Mouse (Mus musculus) c-Kit-positive CD71-negative TER-119-negative erythroid progenitor cells, embryonic 14.5 days (primary cell): ENCODE data around the gene Trpm4.
"Not testable (repeated sequence)": the region's sequence is repeated elsewhere in the genome, so short reads cannot be mapped to it uniquely, and the experiment has no call there.

Source experiments
- DNase-seq: peaks from one replicate; pipeline ENCODE4 v3.0.0-alpha.2; 2013; ENCODE audit warnings: low read depth

The Trpm4 gene

DNA sequence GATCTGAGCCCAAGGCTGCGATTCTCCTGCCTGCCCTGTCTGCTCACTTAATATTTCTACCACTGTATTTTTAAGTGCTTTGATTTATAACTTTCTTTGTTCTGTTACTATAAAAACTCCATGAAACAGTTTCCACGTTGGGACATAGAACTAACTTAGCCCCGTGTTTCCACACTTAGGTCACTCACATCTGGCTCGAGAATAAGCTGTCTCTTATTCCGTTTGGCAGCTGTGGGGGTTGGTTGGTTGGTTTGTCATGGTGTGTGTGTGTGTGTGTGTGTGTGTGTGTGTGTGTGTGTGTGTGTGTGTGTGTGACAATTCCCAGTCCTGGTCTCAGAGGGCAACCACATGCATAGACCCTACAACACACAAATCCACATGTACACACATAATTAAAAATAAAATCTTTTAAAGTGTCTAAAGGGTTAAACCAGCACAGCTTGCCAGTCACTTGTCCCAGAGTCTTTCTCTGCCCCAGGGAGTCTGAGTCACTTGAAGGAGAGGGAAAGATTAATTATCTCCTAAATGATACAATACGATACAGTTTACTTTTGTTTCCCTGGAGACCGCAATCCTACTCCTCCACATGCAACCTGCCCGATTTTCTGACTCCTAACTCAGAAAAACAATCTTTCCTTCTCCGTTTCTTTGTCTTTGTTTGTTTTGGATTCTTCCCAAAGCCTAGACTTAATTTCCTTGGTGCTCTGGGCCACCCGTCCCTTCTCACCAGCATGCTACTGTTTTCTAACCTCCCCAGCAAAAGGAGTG, 20.7 kb downstream of the Trpm4 start:
- no peak for DNase-seq

DNA sequence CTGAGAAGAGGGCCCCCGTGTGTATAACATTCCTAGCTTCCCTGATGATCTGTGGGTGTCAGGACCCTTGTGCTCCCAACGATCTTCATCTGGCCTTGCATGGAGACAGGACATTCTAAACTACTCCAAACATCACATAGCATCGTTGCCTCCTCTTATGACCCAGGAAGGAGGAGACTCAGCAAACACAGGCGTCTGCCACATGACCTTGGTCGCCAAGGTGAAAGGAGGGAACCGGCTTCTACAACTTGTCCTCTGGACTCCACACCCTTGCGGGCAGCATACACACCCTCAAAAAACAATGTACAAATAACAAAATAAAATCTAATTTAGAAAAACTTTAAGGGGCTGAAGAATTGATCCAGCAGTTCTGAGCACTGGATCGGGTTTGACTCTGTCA, 21.6 kb downstream of the Trpm4 start:
- no peak for DNase-seq

DNA sequence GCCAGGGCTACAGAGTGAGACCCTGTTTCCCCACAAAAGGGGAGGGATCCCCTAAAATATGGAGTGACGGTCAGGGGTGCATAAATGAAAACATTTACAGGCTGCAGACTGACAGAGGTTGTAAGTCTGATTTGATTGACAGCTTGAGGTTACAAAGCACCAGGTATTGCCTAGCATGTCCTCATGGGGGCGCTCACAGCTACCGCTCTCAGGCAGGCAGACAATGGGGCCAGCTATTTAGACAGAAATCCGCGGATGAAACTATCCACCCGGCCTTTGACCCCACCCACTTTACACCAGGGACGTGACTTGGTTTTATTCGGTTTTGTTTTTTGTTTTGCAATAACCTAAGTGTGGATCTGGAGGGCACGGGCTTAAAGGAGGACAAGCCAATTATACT, 24.1 kb downstream of the Trpm4 start:
- DNase-seq, result peak; percentile 67

DNA sequence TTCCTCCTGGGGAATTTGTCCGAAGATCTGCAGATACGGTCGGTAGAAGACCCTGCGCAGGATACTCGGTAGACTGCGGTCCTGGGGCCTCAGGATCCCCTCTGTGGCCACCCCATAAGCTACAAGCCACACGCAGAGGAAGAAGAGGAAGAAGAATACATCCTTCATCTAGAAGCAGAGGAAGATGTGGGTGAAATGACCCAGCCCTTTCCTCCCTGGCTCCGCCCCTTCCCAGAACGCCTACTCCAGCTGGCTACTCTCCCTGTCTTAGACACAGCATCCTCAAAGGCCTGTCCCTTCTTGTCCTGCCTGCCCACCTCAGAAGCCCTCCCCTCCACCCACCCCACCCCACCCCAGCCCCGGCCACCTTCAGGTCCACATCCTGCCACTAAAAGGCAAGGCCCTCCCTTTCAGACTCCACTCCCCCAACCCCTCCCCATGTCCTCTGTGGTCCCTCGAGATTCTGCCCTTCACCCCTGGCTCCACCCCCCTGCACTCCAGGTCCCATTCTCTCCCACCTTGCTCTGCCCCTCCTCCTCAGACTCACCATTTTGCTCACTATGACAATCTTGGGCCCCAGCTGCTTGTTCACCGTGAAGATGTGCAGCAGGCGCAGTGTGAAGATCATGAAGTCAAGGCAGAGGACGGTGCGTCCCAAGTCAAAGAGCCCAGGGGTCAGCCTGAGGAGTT, 24.9 kb downstream of the Trpm4 start:
- no peak for DNase-seq

DNA sequence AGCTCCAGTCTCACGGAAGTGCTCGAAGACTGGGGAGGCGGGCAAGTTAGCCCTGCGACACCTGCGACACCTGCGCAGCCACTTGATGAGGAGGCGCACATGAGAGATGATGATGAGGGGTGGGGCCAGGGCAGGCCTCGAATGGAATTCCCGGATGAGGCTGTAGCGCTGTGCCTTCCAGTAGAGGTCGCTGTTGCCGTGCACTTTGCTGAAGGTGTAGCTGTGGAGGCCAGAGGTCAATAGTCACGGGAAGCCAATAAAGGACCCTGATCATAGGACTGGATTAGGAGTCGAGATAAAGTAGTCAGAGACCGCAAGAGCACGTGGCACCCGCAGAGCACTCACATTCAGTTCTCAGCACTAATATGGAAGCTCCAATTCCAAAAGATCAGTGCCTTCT, 28.3 kb downstream of the Trpm4 start:
- peak; percentile 67 for DNase-seq

DNA sequence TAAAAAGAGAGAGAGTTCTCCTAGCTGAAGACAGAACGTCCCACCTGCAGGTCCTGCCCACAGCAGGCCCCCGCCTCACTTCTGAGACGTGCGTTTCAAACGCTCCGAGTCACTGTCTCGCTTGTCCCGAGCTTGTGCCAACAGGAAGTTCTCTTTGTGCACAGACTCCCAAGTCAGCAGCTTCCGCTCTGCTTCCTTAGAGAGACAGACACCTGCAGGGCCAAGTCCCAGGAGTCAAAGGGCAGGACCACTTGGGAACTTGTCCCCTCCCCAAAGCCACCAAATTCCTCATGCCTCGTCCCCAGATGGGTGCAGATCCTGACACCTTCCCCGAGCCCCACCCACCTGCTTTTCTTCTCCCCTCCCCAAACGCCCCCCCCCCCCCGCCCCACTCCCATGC, 28.7 kb downstream of the Trpm4 start:
- no peak for DNase-seq

DNA sequence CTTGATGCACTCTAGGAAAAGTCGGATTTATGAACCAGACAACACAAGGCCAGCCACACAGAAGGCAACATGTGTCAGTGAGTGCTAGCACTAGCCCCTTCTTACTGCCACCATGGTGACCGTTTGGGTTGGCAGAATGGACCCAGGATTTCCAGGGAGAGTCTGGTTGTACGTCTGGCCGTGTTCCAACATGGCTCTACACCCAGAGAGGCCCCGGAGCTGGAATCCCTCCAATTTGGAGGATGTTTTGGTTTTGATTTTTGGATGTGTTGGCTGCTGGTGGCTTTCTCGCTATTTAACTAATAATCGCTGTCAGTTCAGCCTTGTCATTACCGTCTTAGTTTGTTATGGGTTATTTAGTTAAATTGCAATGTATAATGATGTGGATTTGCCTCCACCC, 31.0 kb downstream of the Trpm4 start:
- DNase-seq, result no peak

DNA sequence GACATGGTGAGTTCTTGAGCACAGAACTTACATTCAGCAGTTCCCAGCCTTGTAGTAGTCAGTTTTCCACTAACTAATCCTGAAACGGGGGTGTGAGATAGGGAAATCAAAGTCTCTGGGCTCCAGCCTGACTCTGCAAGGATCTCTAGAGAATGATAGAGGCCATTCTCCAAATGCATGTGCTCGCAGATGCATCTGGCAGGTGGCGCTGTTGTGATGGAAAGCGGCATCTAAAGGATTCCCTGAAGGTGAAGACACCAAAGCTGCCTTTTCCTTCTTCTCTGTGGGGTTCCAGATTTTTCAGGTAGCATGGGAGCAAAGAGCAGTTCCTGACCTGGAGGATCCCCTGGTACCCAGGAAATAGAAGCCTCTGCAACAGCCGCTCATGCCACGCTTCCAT, 33.3 kb downstream of the Trpm4 start:
- no peak for DNase-seq

DNA sequence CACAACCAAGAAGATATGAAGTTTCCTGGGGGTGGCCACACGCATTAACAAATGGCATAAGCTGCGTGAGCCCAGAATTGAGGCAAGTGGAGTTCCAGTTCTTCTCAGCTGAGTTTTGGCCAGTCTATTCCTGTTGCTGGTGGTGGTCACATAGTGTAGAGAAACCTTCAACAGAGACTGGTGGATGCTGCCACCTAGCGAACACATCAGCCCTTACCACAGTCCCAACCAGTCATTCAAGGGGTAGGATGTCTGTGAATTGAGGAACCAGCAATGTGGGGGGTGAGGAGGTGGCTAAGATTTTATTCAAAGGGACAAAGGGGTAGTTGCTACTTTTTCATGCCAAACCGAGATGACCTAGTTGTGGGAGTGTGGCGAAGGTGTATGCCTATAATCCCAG, 33.8 kb downstream of the Trpm4 start:
- peak; percentile 79 for DNase-seq

DNA sequence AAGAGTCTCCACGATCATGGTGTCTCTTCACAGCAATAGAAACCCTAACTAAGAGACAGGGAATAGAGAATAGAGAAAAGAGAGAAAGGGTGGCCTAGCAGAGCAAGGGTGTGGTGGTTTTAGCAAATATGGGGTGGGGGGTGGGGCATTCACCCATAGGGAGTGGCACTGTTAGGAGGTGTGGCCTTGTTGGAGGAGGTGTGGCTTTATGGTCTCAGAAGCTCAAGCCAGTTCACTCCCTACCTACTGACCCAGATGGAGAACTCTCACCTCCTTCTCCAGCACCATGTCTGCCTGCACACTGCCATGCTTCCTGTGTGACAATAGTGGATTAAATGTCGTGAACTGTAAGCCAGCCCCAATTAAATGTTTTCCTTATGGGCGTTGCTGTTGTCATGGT, 36.0 kb downstream of the Trpm4 start:
- no peak for DNase-seq

DNA sequence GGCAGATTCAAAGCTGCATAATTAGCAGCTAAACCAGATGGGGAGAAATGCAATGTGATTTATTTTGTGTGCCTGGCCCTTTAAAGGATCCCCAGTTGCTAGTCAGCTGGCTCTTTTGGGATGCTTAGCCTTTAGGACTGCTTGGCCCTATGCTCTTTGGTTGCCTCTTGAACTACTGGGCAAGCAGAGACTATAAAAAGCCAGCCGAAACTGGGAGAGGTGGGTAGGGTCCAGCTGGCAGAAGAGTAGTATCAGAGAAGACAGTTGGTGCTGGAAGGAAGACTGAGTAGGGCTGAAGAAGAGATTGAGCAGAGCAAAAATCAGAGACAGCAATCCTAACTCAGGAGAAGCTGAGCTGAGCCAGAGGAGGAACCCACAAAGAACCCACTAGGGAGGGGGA, 37.0 kb downstream of the Trpm4 start:
- DNase-seq, result no peak

DNA sequence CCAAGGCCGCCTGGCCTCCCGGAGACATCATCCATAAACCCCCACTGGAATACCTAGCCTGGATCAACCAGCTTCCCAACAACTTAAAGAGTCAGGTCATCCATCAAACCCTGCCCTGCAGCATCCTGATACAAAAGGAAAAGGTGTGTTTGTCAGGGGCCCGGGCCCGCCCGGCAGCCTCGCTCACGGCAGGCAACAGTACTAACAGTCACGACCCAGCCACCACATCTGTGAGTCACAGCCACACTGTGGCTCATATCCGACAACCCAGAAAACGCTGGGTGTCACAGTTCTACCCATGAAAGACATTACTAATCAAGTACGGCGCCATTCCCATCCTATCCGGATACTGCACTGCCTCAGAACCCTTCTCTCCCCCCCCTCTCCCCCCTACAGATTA, 47.1 kb downstream of the Trpm4 start:
- DNase-seq, result no peak

DNA sequence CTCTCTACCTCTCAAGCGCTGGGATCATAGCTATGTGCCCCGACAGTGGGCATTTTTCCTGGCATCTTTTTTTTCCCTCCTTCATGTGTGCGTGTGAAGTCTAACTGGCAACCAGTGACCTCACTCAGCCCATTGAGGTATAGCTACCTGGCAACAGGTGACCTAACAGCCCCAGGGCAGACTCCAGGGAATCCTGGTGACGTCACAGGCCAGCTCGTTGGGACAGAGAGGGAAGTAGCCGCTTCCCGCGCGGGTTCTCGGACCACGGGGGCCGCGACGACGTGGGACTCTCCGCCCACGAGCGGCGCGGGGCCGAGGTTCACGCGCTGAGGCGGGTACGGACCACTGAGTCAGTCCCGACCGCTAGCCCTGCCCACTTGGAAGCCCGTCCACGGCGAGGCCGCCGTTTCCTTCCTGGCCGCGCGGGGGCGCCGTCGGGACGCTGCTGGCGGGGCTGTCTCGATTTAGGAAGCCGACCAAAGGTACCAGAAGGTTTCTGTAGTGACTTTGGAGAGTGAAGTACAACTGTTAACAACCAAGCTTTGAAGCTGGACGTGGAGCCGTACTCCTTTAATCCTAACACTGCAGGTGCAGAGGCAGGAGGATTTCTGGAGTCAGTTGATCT, 56.3 kb downstream of the Trpm4 start, which contains the start of gene Slc6a21:
Gene Slc6a21, plus strand, starts transcription at position 378 of the 625 bp plus-strand sequence.
- DNase-seq, result peak; percentile 40

DNA sequence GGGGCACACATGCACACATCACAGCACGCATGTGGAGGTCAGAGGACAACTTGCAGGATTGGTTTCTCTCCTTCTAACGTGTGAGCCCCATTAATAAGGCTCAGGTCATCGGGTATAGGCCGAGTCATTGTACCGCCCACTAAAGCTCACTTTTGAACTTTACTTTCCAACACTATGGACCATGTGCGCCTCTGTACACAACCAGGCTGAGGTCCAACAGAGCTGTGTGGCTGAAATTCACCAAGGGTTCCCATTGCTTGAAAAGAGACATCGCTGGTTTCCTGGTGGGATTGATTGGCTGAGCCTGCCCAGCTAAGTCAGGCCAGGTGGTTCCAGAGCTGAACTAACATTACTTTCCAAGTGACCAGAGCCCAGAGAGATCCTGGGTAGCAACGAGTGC, 59.9 kb downstream of the Trpm4 start:
- DNase-seq, result no peak

DNA sequence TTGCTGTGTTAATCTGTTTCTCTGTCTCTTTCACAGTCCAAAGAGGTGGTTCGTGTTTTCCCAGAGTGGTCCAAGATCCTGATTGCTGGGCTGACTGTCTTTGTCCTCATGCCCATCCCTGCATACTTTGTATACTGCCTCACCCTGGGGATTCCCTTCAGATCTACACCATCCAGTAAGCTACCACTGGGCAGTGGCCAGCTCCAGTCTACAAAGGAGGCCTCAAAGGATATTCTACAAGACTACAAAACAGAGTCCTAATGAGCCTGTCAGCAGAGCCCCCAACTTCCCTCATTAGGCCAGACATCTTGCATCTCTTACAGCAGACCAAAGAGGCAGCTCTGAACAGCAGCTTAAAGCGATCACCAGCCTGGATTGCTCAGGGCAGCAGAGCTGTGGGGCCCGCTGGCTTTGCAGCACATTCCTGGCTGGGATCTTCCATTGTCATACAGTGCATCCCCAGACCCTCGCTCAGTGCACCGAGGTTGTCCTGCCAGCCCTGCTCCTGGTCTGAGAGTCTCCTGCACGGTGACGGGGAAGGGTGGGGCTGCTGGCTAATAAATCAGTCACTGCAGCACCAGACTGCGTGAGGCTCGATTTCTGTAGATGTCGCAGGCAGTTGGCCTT, 60.7 kb downstream of the Trpm4 start:
- DNase-seq, result no peak

DNA sequence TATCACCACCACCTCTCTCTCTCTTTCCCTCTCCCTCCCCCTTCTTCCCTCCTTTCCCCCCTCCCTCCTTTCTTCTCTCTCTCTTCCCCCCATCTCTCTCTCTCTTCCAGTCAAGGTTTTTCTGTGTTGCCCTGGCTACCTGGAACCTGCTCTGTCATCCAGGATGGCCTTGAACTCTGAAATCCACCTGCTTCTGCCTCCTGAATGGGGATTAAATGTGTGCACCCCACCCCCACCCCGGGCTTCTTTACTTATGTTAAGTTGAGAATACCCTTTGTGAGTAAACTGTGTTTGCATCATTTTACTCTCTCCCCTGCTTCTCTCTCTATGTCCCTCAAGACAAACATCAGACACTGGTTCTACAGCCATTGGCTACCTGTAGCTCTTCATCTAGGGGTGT, 68.1 kb downstream of the Trpm4 start:
- DNase-seq, result no peak

DNA sequence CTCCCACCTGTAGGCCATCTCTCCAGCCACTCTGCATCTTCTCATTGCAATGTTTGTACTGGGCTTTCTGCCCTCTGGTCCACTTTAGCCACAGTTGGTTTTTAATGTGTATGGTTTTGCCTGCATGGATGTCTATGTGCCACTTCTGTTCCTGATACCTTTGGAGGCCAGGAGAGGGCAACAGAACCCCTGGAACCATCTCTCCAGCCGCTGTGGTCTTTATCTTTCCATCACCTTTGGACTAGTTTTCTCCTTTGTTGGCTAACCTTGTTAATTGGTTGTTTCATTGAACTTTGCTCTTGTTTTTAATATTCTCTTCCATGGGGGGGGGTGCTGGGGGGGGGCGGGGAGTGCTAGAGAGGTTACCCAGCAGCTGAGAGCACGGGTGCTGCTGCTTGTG, 69.2 kb downstream of the Trpm4 start:
- no peak for DNase-seq

DNA sequence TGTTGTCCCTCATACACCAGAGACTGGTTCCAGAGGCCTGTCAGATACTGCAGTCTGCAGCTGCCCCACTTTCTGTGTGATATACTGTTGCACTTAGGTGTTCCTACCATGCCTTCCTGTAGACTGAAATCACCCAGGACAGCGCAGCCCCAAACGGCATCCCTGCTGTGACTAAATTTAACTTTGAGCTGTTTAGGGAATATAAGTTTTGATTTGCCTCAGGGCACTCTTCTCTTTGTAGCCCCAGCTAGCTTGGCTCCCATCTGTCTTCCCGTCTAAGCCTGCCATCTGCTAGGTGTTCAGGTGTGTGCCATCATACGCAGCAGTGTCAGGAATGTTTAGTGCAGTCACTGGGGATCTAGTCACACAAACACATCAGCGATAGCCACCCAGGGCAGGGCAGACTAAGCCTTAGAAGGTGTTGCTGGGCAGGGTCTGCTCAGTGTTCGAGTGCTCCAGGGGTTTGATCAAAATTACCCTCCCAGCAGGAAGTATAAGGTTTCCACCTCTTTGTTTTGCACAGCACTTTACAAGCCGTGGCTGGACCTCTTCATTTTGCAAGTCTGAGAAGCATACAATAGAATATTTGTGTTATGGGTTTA, 70.5 kb downstream of the Trpm4 start:
- no peak for DNase-seq

DNA sequence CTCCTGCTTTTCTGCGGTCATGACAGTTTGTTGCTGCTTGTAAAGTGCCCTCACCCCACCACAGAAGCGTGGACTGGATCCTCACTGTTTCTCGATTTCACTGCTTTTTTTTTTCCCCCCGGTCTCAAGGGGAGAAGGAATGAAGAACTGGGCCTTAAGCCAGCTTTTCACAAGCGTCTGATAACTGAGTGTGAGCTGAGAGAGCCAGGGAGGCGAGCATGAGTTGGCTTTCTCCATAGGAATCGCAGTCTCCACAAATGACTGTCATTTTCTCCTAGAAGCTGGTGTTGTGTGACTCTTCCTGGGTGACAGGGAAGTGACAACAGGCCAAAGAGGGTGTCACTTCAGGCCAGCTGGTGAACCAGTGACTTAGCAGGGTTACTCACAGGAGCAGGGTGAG, 71.3 kb downstream of the Trpm4 start:
- no peak for DNase-seq

DNA sequence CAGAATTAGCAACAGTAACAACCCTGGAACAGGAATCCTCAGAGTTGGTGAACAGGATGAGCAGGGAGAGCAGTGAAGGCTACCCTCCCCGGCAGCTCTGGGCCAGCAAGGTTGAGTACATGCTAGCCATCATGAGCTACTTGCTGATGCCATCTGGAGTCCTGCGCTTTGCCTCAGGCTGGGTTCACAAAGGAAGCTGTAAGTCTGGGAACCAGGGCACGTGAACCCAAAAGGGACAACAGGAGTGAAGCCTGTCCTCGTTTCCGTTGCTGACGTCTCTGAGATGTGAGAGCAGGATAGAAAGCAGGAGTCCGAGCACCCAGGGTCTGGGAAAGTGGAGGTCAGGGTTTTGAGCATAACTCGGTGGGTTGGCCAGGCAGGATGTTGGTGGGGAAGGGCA, 74.3 kb downstream of the Trpm4 start:
- DNase-seq, result no peak

DNA sequence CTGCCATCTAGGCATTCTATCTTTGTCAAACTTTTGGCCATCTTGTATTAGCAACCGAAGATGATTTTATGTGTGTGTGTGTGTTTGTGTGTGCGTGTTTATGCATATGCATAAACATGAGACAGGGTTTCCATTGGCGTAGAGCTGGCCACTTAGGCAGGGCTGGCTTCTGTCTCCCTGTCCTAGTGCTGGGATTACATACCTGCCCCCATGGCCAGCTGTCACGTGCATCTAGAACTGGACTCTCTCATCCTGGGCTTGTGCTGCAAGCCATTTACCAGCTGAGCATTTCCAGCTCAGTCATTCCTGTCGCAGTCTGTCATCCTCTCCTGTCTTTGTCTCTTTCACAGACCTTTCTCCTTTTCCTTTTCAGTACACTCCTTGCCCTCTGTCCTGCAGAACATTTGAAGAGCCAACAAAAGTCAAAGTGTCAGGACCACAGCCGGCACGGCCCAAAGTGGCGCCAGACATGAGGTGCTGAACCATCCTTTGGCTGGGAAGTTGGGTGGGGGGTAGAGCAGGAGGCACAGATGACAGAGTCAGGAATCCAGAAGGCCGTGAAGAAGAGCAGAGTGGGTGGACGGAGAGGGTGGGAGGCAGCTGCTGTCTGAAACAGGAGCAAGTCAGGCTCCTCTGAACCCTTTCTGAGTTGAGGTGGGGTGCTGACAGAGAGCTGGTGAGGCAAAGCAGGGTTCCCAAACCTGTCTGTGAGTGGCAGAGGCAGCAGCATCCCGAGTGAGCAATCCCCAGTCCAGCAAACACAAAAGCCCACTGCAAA, 76.3 kb downstream of the Trpm4 start:
- DNase-seq, result no peak

DNA sequence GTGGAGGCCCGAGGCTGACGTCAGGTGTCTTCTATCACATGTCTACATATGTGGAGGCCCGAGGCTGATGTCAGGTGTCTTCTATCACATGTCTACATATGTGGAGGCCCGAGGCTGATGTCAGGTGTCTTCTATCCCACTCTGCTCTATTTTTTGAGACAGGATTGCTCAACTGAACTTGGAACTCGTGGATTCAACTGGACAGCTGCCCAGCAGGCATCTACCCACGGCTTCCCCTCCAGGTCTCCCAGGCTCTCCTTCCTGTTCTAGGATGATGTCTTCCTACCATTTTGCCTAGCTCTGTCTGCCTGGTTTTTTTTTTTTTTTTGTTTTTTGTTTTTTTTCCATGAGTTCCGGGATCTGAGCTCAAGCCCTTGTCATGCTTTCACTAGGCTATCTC, 77.8 kb downstream of the Trpm4 start:
- not testable (repeated sequence) for DNase-seq
